Mouse (Mus musculus) G1E (cell line): Measurements from ENCODE around the gene Orai1. TPM values are rescaled to one million over a fixed set of nuclear protein-coding genes. Genes with fewer than 3 reads are reported as not detected.

ENCODE experiments used
- ATAC-seq: 2 replicates; pipeline ENCODE4 v1.8.0; 2016; ENCODE audit warnings: mild to moderate bottlenecking; ENCODE audit not compliant: insufficient number of reproducible peaks, poor library complexity, low FRiP score, severe bottlenecking; ENCODE audit errors: extremely low read depth
- DNase-seq: peaks from one replicate; pipeline ENCODE4 v3.0.0; 2012; ENCODE audit warnings: low spot score
- H3K27me3 ChIP-seq: 2 replicates; pipeline ENCODE4 v1.6.1; 2012; ENCODE audit warnings: mild to moderate bottlenecking, low read length, inconsistent platforms; ENCODE audit not compliant: insufficient read depth
- H3K36me3 ChIP-seq: replicated peaks from 2 replicates; pipeline ENCODE3; 2012; ENCODE audit warnings: mild to moderate bottlenecking, inconsistent platforms
- H3K4me1 ChIP-seq: 2 replicates; pipeline ENCODE4 v1.6.1; 2012; ENCODE audit warnings: low read depth, low read length, inconsistent platforms, mixed read lengths; ENCODE audit not compliant: insufficient read depth
- H3K4me3 ChIP-seq: 2 replicates; pipeline ENCODE4 v1.5.1; 2012; ENCODE audit warnings: low read depth, mild to moderate bottlenecking, inconsistent platforms, low read length, moderate library complexity, mixed read lengths
- H3K9me3 ChIP-seq: replicated peaks from 2 replicates; pipeline ENCODE4 v1.6.1; 2012; ENCODE audit warnings: inconsistent platforms
- CTCF ChIP-seq: IDR thresholded peaks from 2 replicates; pipeline ENCODE4 v1.5.1; 2012; ENCODE audit warnings: low read depth, low read length, inconsistent platforms, mixed read lengths
- GATA1 ChIP-seq: IDR thresholded peaks from 2 replicates; pipeline ENCODE4 v1.6.1; 2012; ENCODE audit warnings: borderline replicate concordance, low read length, inconsistent platforms, mixed read lengths
- GATA2 ChIP-seq: IDR thresholded peaks from 2 replicates; pipeline ENCODE4 v1.6.1; 2012; ENCODE audit warnings: low read depth, low read length, inconsistent platforms, borderline replicate concordance
- POLR2AphosphoS5 ChIP-seq: IDR thresholded peaks from 2 replicates; pipeline ENCODE4 v1.6.1; 2012; ENCODE audit warnings: low read depth, low read length, inconsistent platforms; ENCODE audit not compliant: insufficient replicate concordance
- TAL1 ChIP-seq: conservative IDR thresholded peaks from 2 replicates; pipeline ENCODE4 v1.6.1; 2012; ENCODE audit warnings: low read depth, low read length, inconsistent platforms, mixed read lengths
- polyA plus RNA-seq: library from polyadenylated mRNA; stranded (reverse); fragments of >175 nt; gene quantifications from 2 replicates; pipeline ENCODE4 v1.2.3, GENCODE M21; 2012
- total RNA-seq, 2 experiments: library from RNA; stranded (forward) in 1 of 2; stranded (reverse) in 1 of 2; fragments of 200-1000 nt in 1 of 2; fragments of >200 nt in 1 of 2; fragmentation: Nextera tagmentation in 1 of 2; gene quantifications; 2 replicates each; pipeline ENCODE4 v1.2.3; 2014 to 2017

Gene Orai1
- total and polyA plus RNA-seq, 3 experiments: 7.1 to 18.1 (median 16.0) TPM

DNA sequence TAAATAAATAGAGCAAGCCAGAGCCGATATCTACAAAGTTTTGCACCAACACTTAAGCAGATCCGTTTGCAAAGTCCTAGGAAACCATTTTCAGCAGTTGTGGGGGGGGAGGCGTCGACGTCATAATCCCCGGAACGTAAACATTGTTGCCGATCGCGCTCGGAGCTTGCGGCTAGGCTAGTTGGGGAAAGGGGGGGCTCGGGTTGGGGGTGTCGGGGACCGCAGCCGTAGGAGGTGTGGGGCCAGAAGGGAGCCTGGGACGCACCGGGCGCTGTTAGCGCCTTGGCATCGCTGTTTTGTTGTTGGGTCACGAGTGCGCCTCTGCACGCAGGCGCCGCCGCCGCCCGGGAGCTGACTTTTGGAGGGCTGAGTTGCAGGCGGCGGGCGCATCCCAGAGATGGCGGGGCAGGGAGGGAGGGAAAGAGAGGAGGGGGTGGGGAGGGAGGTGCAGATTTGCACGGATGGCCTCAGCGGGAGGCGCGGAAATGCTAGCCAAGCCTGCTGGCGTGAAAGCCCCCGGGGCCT lies 25.8 kb upstream of the Orai1 start:
- H3K27me3 ChIP-seq: peaks cover 3% of the 10 kb centered on the region; the same call in 1 of the 2 replicates
- peak overlapping the region; percentile 76 for H3K4me3 ChIP-seq
- TF ChIP-seq GATA2: no peak
- no peaks in the 10 kb centered on the region for H3K9me3 ChIP-seq
- H3K4me1 ChIP-seq: peaks cover 42% of the 10 kb centered on the region
- peaks cover 19% of the 10 kb centered on the region for H3K36me3 ChIP-seq
- DNase-seq: peak; percentile 60
- peak; percentile 46 for ATAC-seq

DNA sequence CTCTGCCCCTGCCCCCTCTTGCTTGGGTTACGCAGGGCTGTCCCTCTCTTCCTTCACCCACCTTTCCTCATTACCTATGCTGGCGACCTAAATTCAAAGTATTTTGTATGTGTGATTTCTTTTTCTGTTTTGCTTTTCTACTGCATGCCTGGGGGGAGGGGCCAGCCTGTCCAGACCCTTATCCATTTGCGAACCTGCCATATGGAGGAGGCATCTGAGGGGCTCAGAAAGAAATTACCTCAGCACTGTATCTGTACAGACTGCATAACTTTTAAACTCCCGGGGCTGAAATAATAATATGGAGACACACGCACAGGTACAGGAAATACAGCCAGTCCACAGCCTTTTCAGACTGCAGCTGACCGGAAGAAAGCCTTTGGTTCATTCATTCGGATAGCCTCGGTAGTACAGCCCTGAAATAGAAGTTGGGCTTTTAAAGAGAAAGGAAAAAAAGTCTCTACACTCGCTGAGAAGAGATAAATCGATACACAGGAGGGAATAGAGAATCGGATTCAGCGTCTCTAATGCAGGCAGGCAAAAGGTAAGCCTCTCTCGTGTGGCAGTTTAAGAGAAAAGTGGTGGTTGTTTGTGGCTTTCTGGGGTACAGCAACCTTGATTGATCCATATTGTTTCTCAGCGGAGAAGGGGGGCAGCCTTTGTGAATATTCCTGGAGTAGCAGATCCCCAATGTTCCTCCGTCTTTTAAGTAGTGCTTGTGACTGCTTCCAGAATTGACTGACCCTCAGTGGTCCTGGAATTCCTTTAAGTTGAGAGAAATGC lies 25.1 kb upstream of the Orai1 start, which contains the start of gene Kdm2b:
Gene Kdm2b, minus strand, starts transcription at position 273 of the 780 bp plus-strand sequence.
- peaks cover 3% of the 10 kb centered on the region; the same call in 1 of the 2 replicates for H3K27me3 ChIP-seq
- no peak for ATAC-seq
- TF ChIP-seq GATA1 (no peak), CTCF (no peak), POLR2AphosphoS5 (no peak), GATA2 (no peak), TAL1 (no peak)
- H3K9me3 ChIP-seq: no peaks in the 10 kb centered on the region
- DNase-seq: no peak
- peaks cover 13% of the 10 kb centered on the region for H3K36me3 ChIP-seq
- H3K4me1 ChIP-seq: peaks cover 42% of the 10 kb centered on the region
- H3K4me3 ChIP-seq: peak within 1 kb of the TSS; percentile 76

DNA sequence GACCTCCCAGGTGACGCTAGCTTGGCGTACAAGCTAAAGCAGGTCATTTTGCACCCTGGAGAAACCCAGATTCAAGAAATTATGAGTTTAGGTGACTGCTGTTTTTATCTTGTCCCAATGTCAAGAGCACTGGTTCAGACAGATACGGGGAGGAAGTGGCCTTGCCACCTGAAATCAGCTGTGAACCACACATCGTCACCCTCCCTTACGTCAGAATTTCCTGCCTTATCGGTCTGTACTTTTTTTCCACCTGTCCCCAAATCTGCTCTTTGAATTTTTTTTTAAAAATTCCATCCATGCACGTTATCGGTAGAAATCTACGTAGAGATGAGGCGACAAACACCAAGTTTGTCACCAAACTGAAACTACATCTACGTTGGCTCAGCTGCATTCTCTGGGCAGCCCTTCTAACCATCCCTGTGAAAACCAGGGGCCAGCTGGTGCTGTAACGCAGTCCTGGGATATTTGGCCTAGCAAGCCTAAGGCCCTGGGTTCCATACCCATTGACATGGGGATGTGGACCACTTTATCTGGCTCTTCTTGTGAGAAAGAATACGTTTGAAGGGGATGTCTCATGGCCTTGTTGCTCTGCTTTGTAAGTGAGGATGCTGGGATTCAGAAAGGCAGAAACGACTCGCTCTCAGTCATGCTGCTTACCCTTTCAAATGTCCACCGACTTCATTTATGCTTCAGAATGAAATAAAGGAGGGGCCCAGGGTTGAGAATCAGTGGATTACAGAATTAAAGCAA lies 24.3 kb upstream of the Orai1 start:
- Histone ChIP-seq H3K36me3 (peaks cover 10% of the 10 kb centered on the region), H3K27me3 (peaks cover 3% of the 10 kb centered on the region; the same call in 1 of the 2 replicates), H3K9me3 (no peaks in the 10 kb centered on the region), H3K4me3 (peak overlapping the region; percentile 76; the same call in 1 of the 2 replicates), H3K4me1 (peaks cover 42% of the 10 kb centered on the region)
- no peak for ATAC-seq
- TF ChIP-seq CTCF (no peak), TAL1 (no peak), GATA2 (no peak), POLR2AphosphoS5 (no peak), GATA1 (no peak)
- DNase-seq: no peak

DNA sequence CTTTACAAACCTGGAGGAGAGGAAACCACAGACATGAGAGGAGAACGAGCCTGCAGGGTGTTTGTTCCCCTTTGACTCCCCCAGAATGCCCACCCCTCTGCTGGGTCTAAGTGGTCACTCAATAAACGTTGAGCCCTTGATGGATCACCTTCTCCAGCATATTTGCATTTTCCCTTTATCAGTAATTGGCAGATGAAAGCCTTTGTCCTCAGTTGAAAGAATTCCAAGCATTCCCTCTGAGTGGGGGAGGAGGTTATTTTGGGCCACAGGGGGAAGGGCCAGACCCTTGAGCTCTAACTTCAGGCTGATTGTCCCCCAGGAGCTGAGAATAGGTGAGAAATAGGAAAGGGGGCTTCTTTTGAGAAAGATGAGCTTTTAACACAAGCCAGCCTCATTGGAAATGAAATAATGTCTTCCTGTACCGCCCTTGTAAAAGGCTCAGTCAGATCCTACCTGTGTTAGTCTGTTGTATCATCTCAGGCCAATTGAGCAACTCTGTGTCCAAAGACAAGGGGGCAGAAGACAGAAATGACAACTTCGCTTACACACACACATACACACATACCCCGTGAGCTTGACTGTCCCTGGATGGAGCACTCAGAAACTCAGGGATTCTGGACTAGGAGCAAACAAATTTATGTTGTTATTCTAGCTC lies 23.4 kb upstream of the Orai1 start:
- no peak for TF ChIP-seq GATA1
- no peak for TF ChIP-seq POLR2AphosphoS5
- no peak for TF ChIP-seq TAL1
- TF ChIP-seq CTCF: no peak
- no peak for TF ChIP-seq GATA2
- Histone ChIP-seq H3K27me3 (peaks cover 3% of the 10 kb centered on the region; the same call in 1 of the 2 replicates), H3K9me3 (no peaks in the 10 kb centered on the region), H3K4me1 (peaks cover 42% of the 10 kb centered on the region), H3K36me3 (peaks cover 12% of the 10 kb centered on the region), H3K4me3 (no peak overlapping the region)
- ATAC-seq (no peak), DNase-seq (no peak)

DNA sequence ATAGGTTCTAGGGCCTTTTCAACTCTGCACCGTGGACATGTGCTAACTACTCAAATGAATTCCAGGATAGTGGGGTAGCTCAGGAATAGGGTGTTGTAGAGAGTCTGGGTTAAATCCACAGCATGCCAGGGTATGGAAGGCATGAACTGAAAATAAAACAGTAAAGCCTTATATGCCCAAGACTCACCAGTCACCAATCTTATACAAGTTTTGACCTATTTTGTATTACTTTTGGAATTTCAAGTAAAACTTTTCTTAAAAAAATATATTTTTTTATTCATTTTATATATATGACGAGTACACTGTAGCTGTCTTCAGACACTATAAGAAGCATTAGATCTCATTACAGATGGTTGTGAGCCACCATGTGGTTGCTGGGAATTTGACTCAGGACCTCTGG lies 21.1 kb upstream of the Orai1 start:
- peaks cover 13% of the 10 kb centered on the region for H3K36me3 ChIP-seq
- no peaks in the 10 kb centered on the region for H3K9me3 ChIP-seq
- DNase-seq (no peak), ATAC-seq (no peak)
- H3K4me3 ChIP-seq: no peak overlapping the region
- peaks cover 29% of the 10 kb centered on the region for H3K4me1 ChIP-seq
- no peak for TF ChIP-seq GATA2
- no peak for TF ChIP-seq GATA1
- no peak for TF ChIP-seq CTCF
- TF ChIP-seq POLR2AphosphoS5: no peak
- no peak for TF ChIP-seq TAL1
- H3K27me3 ChIP-seq: no peaks in the 10 kb centered on the region

DNA sequence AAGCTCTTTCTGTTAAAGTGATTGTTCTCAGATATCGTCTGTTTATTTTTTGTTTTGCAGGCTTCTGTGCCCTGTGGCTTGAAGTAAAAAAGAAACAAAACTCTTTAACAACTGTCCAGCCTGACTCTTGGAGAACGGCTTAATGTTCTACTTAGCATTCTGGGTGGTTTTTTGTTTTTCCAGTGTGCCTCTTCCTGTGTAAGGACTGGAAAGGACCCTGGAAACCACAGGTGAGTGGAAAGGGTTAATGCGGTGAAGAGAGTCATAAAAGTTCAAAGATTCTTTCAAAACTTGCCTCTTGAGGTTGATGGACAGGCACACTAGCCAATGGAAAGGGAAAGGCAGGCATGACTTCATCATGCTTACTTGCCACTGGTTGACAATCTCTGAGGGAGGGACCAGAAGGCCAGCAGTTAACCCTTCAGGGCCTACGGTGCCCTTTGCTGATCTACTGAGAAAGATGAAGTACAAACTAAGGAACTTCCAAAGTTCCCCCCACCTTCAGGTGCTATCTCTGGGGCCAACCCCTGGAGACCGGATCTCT lies 20.5 kb upstream of the Orai1 start:
- H3K36me3 ChIP-seq: peaks cover 13% of the 10 kb centered on the region
- H3K9me3 ChIP-seq: no peaks in the 10 kb centered on the region
- peaks cover 27% of the 10 kb centered on the region for H3K4me1 ChIP-seq
- H3K4me3 ChIP-seq: no peak overlapping the region
- ATAC-seq: peak; percentile 57
- H3K27me3 ChIP-seq: no peaks in the 10 kb centered on the region
- TF ChIP-seq TAL1: no peak
- peak; percentile 53 for DNase-seq
